Mouse (Mus musculus): Measurements from ENCODE around the gene Khdc1b. TPM values are rescaled to one million over a fixed set of nuclear protein-coding genes. Genes with fewer than 3 reads are reported as not detected.

Khdc1b gene
- polyA plus RNA-seq, 1 experiment from 2014 or later: 0.12 TPM

DNA sequence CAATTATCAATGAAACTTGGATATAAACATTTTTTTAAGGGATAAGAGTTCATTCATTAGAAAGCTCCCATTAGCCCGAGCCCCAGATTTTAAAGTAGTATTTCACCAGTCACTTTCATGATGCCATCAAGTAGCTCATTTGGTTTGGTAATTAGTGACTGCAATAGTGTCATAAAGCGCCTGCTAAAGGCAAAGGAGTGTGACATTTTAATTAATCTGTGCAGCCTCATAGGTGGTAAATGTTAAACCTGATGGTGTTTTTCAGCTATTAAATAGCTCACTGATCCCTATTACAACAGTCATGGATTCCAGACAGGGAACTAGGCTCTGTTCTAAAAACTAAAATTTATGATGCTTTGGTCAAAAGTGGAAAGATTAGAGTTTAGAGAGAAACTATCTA lies 23.9 kb downstream of the Khdc1b start:
- no peak for ATAC-seq (ENCODE audit: low FRiP score, low TSS enrichment)
- H3K27ac ChIP-seq (replicated peaks; ENCODE audit: low read depth, low read length): no peak overlapping the region
- no peaks in the 10 kb centered on the region for H3K36me3 ChIP-seq (ENCODE audit: control insufficient read depth, insufficient read depth, low read length)
- no peak for DNase-seq
- no peak overlapping the region for H3K4me3 ChIP-seq (replicated peaks; ENCODE audit: low read depth, low read length)
- 55% methylated on average over 2 of the region's 2 CpGs for WGBS
- H3K27me3 ChIP-seq (ENCODE audit: control insufficient read depth, insufficient read depth, low read length): no peaks in the 10 kb centered on the region
- no peak overlapping the region for H3K9ac ChIP-seq (replicated peaks; ENCODE audit: low read length)
- no peak overlapping the region for H3K4me2 ChIP-seq (ENCODE audit: low read length)
- no peaks in the 10 kb centered on the region for H3K9me3 ChIP-seq (ENCODE audit: control insufficient read depth, low read length)
- H3K4me1 ChIP-seq (ENCODE audit: control insufficient read depth, insufficient read depth, low read length): no peaks in the 10 kb centered on the region

DNA sequence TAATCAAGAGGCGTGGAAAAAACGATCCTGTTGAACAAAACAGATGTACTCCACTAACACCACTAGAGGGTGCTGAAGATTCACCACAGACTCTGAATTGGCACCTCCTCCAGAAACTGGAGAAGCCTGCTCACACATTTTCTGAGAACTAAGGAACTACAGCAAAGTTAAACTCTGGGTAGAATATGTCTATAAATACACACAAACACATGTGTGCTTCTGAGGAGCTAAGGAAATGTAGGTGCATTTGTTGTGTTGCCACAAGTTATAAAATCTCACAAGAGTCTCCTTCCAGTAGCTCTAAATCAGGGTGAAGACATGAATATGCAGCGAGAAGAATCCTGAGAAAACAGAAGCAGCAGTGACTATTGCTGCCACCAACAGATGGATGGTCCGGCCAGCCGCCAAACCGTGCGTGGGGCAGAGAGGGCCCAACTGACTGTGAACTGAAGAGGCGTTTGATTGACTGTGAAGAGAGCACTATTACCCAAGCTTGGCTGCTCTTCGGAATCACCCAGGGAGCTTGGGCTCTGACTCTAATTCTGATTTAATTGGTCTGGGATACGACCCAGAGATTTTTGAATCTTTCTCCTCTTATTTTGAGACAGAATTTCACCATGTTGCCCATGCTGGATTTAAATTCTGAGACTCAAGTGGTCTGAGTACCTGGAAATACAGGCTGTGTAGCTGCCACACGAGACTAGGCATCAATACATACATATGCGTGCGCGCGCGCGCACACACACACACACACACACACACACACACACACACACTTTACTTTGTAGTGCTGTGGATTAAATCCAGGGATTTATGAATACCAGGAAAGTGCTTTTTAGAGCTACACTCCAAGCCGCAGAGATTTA lies 28.2 kb downstream of the Khdc1b start:
- Histone ChIP-seq H3K4me2 (ENCODE audit: low read length) (no peak overlapping the region), H3K4me1 (ENCODE audit: control insufficient read depth, insufficient read depth, low read length) (no peaks in the 10 kb centered on the region), H3K27ac (replicated peaks; ENCODE audit: low read depth, low read length) (0 out of 2 replicates have a peak overlapping the region, but pooled peaks have one; percentile 37), H3K36me3 (ENCODE audit: control insufficient read depth, insufficient read depth, low read length) (no peaks in the 10 kb centered on the region), H3K9ac (replicated peaks; ENCODE audit: low read length) (no peak overlapping the region), H3K4me3 (replicated peaks; ENCODE audit: low read depth, low read length) (no peak overlapping the region), H3K27me3 (ENCODE audit: control insufficient read depth, insufficient read depth, low read length) (no peaks in the 10 kb centered on the region), H3K9me3 (ENCODE audit: control insufficient read depth, low read length) (no peaks in the 10 kb centered on the region)
- ATAC-seq (ENCODE audit: low FRiP score, low TSS enrichment): peak; percentile 80
- peak; percentile 93 for DNase-seq
- 51% methylated on average over 18 of the region's 18 CpGs for WGBS

DNA sequence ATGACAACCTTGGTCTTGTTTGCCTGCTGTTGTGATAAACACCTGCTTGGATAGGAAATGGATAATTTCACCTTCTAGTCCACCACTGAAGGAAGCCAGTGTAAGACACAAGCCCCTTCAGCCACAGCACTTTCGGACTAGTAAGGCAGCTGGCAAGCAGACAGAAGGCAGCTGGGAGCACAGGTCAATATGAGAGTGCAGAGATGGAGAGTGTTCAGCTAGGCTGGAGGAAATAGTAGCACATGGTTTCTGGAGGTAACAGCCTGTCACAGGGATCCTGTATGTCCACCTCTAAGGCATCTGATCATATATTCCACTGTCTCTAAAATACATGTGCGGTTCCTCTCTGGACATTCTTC lies 28.8 kb downstream of the Khdc1b start:
- Histone ChIP-seq H3K4me1 (ENCODE audit: control insufficient read depth, insufficient read depth, low read length) (no peaks in the 10 kb centered on the region), H3K4me2 (ENCODE audit: low read length) (no peak overlapping the region), H3K27ac (replicated peaks; ENCODE audit: low read depth, low read length) (no peak overlapping the region), H3K36me3 (ENCODE audit: control insufficient read depth, insufficient read depth, low read length) (no peaks in the 10 kb centered on the region), H3K9me3 (ENCODE audit: control insufficient read depth, low read length) (no peaks in the 10 kb centered on the region), H3K9ac (replicated peaks; ENCODE audit: low read length) (no peak overlapping the region), H3K4me3 (replicated peaks; ENCODE audit: low read depth, low read length) (no peak overlapping the region), H3K27me3 (ENCODE audit: control insufficient read depth, insufficient read depth, low read length) (no peaks in the 10 kb centered on the region)
- ATAC-seq (ENCODE audit: low FRiP score, low TSS enrichment) (no peak), DNase-seq (no peak)
- WGBS: 88% methylated on average over 2 of the region's 2 CpGs

DNA sequence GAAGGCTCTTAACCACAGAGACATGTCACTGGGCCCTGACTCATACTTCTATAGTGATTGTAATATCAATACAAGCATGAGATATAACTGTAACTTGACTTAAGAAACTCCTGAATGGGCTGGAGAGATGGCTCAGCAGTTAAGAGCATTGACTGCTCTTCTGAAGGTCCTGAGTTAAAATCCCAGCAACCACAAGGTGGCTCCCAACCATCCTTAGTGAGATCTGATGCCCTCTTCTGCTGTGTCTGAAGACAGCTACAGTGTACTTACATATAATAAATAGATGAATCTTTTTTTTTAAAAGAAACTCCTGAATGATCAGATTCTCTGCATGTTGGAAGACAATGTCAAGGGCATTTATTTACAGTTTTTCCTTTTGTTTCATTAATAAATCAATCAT lies 36.0 kb downstream of the Khdc1b start:
- Histone ChIP-seq H3K27me3 (ENCODE audit: control insufficient read depth, insufficient read depth, low read length) (no peaks in the 10 kb centered on the region), H3K9me3 (ENCODE audit: control insufficient read depth, low read length) (no peaks in the 10 kb centered on the region), H3K4me2 (ENCODE audit: low read length) (no peak overlapping the region), H3K9ac (replicated peaks; ENCODE audit: low read length) (no peak overlapping the region), H3K27ac (replicated peaks; ENCODE audit: low read depth, low read length) (no peak overlapping the region), H3K4me3 (replicated peaks; ENCODE audit: low read depth, low read length) (no peak overlapping the region), H3K4me1 (ENCODE audit: control insufficient read depth, insufficient read depth, low read length) (no peaks in the 10 kb centered on the region), H3K36me3 (ENCODE audit: control insufficient read depth, insufficient read depth, low read length) (no peaks in the 10 kb centered on the region)
- DNase-seq: peak; percentile 66
- ATAC-seq (ENCODE audit: low FRiP score, low TSS enrichment): no peak

DNA sequence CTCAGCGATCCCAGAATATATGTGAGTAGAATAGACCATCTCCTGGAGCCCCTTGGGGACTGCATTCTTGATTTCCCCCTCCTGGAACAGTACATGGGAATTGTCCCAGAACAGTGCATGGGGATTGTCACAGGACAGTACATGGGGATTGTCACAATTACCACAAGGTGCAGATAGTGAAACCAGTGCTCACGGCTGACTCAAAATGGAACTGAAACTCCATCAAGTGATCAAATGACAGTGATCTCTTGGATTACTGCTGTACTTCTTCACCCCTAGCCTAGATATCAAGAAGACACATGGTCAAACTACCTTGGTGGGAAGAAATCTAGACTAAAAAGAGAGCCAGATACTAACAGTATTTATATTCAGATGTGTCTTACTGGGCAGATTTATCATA lies 42.3 kb downstream of the Khdc1b start:
- H3K4me2 ChIP-seq (ENCODE audit: low read length): no peak overlapping the region
- DNase-seq (no peak), ATAC-seq (ENCODE audit: low FRiP score, low TSS enrichment) (no peak)
- H3K4me1 ChIP-seq (ENCODE audit: control insufficient read depth, insufficient read depth, low read length): no peaks in the 10 kb centered on the region
- H3K27me3 ChIP-seq (ENCODE audit: control insufficient read depth, insufficient read depth, low read length): no peaks in the 10 kb centered on the region
- WGBS: 92% methylated on average over 2 of the region's 2 CpGs
- H3K9ac ChIP-seq (replicated peaks; ENCODE audit: low read length): no peak overlapping the region
- H3K36me3 ChIP-seq (ENCODE audit: control insufficient read depth, insufficient read depth, low read length): no peaks in the 10 kb centered on the region
- no peak overlapping the region for H3K4me3 ChIP-seq (replicated peaks; ENCODE audit: low read depth, low read length)
- H3K9me3 ChIP-seq (ENCODE audit: control insufficient read depth, low read length): no peaks in the 10 kb centered on the region
- H3K27ac ChIP-seq (replicated peaks; ENCODE audit: low read depth, low read length): no peak overlapping the region

DNA sequence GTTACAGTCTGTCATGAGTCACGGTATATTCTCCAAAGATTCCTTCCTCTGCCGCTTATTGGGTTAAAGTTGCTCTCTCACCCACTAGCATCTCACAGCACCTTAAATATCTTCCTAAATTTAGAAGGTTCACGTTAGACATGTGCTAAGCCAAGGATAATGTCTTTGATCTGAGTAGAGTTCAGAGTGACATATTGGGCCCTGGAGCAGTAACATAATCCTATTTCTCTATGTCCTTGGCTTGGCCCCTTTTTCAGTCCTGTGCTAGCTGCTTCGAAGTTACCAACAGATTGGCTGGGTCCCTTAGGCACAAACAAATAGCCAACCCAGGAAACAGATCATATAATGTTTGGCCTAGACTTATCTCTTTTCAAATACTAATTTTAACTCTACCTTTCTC lies 44.7 kb downstream of the Khdc1b start:
- no peak overlapping the region for H3K4me2 ChIP-seq (ENCODE audit: low read length)
- WGBS: 52% methylated on average over 4 of the region's 4 CpGs
- no peaks in the 10 kb centered on the region for H3K27me3 ChIP-seq (ENCODE audit: control insufficient read depth, insufficient read depth, low read length)

DNA sequence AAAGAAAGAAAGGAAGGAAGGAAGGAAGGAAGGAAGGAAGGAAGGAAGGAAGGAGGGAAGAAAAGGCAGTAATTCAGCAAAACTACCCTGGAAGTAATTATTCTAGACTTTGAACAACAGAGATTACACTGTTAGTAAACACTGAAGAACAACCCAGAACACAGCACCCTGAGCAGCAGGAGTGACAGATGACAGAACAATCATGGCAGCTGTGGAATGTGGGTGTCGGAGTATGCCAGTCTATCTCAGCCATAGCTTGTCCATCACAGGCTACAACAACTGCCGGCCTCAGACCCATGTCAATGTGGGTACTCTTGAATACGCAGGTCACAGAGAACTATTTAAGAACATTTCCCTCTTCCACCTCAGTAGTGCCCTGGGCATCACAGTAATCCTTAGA lies 48.3 kb downstream of the Khdc1b start:
- Histone ChIP-seq H3K36me3 (ENCODE audit: control insufficient read depth, insufficient read depth, low read length) (no peaks in the 10 kb centered on the region), H3K4me1 (ENCODE audit: control insufficient read depth, insufficient read depth, low read length) (no peaks in the 10 kb centered on the region), H3K9me3 (ENCODE audit: control insufficient read depth, low read length) (no peaks in the 10 kb centered on the region), H3K27me3 (ENCODE audit: control insufficient read depth, insufficient read depth, low read length) (no peaks in the 10 kb centered on the region), H3K4me2 (ENCODE audit: low read length) (no peak overlapping the region), H3K9ac (replicated peaks; ENCODE audit: low read length) (no peak overlapping the region), H3K4me3 (replicated peaks; ENCODE audit: low read depth, low read length) (no peak overlapping the region), H3K27ac (replicated peaks; ENCODE audit: low read depth, low read length) (no peak overlapping the region)
- 90% methylated on average over 3 of the region's 3 CpGs for WGBS
- DNase-seq (no peak), ATAC-seq (ENCODE audit: low FRiP score, low TSS enrichment) (no peak)

More for the DNA sequence above, 44.7 kb downstream of the Khdc1b start:
- H3K9me3 ChIP-seq (ENCODE audit: control insufficient read depth, low read length): no peaks in the 10 kb centered on the region
- no peak overlapping the region for H3K9ac ChIP-seq (replicated peaks; ENCODE audit: low read length)
- H3K4me1 ChIP-seq (ENCODE audit: control insufficient read depth, insufficient read depth, low read length): no peaks in the 10 kb centered on the region
- no peaks in the 10 kb centered on the region for H3K36me3 ChIP-seq (ENCODE audit: control insufficient read depth, insufficient read depth, low read length)
- DNase-seq (no peak), ATAC-seq (ENCODE audit: low FRiP score, low TSS enrichment) (0 out of 2 replicates have a peak, but pooled peaks have one; percentile 31)
- H3K27ac ChIP-seq (replicated peaks; ENCODE audit: low read depth, low read length): no peak overlapping the region
- no peak overlapping the region for H3K4me3 ChIP-seq (replicated peaks; ENCODE audit: low read depth, low read length)

DNA sequence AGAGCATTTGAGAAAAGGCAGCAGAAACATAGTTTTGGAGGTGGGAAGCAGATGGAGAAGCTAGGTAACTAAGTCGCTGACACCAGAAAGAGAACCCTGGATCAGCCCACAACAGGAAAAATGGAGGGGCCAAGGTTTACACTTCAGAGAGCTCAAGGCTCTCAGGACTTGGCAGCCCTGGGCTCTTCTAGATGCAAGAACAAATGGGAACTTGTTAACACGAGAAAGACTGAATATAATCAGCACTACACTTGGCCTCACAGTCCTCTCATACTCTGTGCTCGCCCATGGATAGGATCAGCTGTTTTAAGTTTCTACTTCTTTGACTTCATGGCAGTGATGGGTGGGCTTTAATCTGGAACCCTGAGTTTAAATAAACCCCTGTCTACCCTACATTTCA lies 51.5 kb downstream of the Khdc1b start:
- Histone ChIP-seq H3K27ac (replicated peaks; ENCODE audit: low read depth, low read length) (no peak overlapping the region), H3K36me3 (ENCODE audit: control insufficient read depth, insufficient read depth, low read length) (no peaks in the 10 kb centered on the region), H3K9ac (replicated peaks; ENCODE audit: low read length) (no peak overlapping the region), H3K4me3 (replicated peaks; ENCODE audit: low read depth, low read length) (no peak overlapping the region), H3K9me3 (ENCODE audit: control insufficient read depth, low read length) (no peaks in the 10 kb centered on the region), H3K27me3 (ENCODE audit: control insufficient read depth, insufficient read depth, low read length) (no peaks in the 10 kb centered on the region), H3K4me2 (ENCODE audit: low read length) (no peak overlapping the region), H3K4me1 (ENCODE audit: control insufficient read depth, insufficient read depth, low read length) (no peaks in the 10 kb centered on the region)
- DNase-seq (no peak), ATAC-seq (ENCODE audit: low FRiP score, low TSS enrichment) (no peak)
- WGBS: 66% methylated on average over 3 of the region's 3 CpGs

Measured in midbrain, embryonic 14.5 days (tissue).